Mouse (Mus musculus): ENCODE data around the gene Zmiz1. TPM values are rescaled to one million over a fixed set of nuclear protein-coding genes. Genes with fewer than 3 reads are reported as not detected.
A peak's percentile ranks its signal among the peaks of the same experiment; 100 is the strongest.

The Zmiz1 gene
- polyA plus RNA-seq, 1 experiment from 2014 or later, result 80.3 TPM

- 66% methylated on average over 8 of the region's 8 CpGs for WGBS
- peaks cover 16% of the 10 kb centered on the region for H3K4me1 ChIP-seq (replicated peaks)
- H3K27ac ChIP-seq, result no peak overlapping the region
- no peak overlapping the region for H3K4me2 ChIP-seq (replicated peaks)
- no peaks in the 10 kb centered on the region for H3K36me3 ChIP-seq
- no peak overlapping the region for H3K4me3 ChIP-seq (replicated peaks)
- ATAC-seq, result no peak
- no peak overlapping the region for H3K9ac ChIP-seq (replicated peaks)
- no peaks in the 10 kb centered on the region for H3K9me3 ChIP-seq
- no peaks in the 10 kb centered on the region for H3K27me3 ChIP-seq
These were observed 252.6 kb downstream of the Zmiz1 start for GRCm38 (mm10) chr14:25711602-25712001.

GRCm38 (mm10) chr14:25713443-25713842 is 254.5 kb downstream of the Zmiz1 start:
- Histone ChIP-seq H3K27me3 (no peaks in the 10 kb centered on the region), H3K4me3 (replicated peaks) (no peak overlapping the region), H3K27ac (no peak overlapping the region), H3K9me3 (no peaks in the 10 kb centered on the region), H3K4me2 (replicated peaks) (no peak overlapping the region), H3K9ac (replicated peaks) (no peak overlapping the region), H3K36me3 (no peaks in the 10 kb centered on the region), H3K4me1 (replicated peaks) (peaks cover 18% of the 10 kb centered on the region)
- ATAC-seq, result peak; percentile 42; the same call in 1 of the 2 replicates
- WGBS, result 17% methylated on average over 4 of the region's 4 CpGs

Small RNA genes within 50 kb of the gene (microRNA-seq; reads per million reads assigned to microRNA genes)
- 12.0 reads per million, percentile 29 among the genes with 10 or more reads in this experiment for gene Mir3075

Other genes starting within 250 kb of the Zmiz1 start
- 25.3 and 25.5 TPM in 2 replicates for gene Ppif, start 235.0 kb downstream of the Zmiz1 start, polyA plus RNA-seq (2015; fragmentation: Nextera tagmentation; extraction: Ambion mirVana)